In the genomic region with DNA sequence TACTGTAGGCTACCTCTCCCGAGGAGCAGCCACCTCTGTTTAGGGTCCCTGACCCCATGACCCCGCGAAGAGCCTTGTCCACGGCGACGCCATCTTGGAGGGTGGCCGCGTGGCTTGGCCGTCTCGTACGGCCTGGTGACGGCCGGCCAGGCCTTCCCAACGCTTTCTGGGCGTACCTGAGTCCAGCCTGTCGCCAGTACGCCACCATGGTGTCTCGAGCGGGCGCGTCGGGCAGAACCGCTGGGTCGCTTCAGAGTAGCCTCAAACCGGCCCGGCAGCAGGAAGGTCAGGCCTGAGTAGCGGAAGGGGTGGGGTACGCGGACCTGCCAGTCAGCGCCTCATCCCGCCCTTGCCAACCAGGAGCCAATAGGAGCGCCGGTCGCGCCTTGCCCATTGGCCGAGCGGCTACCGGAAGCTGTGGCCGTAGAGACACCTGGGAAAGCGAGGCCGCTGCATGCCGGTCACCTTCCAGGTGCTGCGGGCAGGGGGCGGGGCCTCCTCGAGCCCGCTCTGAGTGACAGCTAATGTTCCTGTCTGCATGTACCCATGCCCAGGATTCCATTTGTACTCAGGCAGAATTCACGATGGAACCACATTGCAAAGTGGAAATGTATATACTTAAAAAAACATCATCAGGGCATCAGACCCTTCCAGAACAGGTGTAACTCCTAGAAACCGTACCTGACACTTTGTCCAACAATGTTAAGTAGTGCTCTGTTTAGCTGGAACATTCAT, we compare ENCODE assay signal across 8 mouse cellular contexts. TPM values are rescaled to one million over a fixed set of nuclear protein-coding genes. Genes with fewer than 3 reads are reported as not detected.
DNase-seq lines count a peak whose midpoint lies in the region; ATAC-seq and TF ChIP-seq lines count a peak whose summit lies in the region.

TSS of gene Atp5e (minus strand) at position 317 of the 735 bp plus-strand sequence.

- peak; percentile 47; the same call in 1 of the 2 replicates for TF ChIP-seq POLR2A in cortical plate, adult 2 months (IDR thresholded peaks at IDR 0.05; ENCODE audit: extremely low read depth, insufficient read depth, low read length)

- peak within 1 kb of the TSS; percentile 99 for H3K4me3 ChIP-seq in cortical plate, adult 2 months (ENCODE audit: insufficient read depth, low read length)

- 0 out of 2 replicates have a peak, but pooled peaks cover 1% of the 10 kb centered on the region for H3K4me1 ChIP-seq in cortical plate, adult 2 months (ENCODE audit: control insufficient read depth, insufficient read depth, low read length)

- H3K27ac ChIP-seq in cortical plate, adult 2 months (ENCODE audit: insufficient read depth, low read length), result peak within 1 kb of the TSS; percentile 58; the same call in 1 of the 2 replicates

- peak; percentile 94 for DNase-seq in gastrocnemius, postnatal 10 days
- peak; percentile 91 for DNase-seq in induced T-regulatory cell, adult 2 months (ENCODE audit: low read depth)
- DNase-seq in left cerebral cortex, adult 9 months (ENCODE audit: low spot score in 2 of 2), result peak; percentile 93 to 97
- DNase-seq in right cerebral cortex, postnatal 14 days, result peak; percentile 96
- DNase-seq in urinary bladder, postnatal 36 days (ENCODE audit: low spot score in 2 of 2), result peak; percentile 93 to 96

- no peak for TF ChIP-seq CTCF in cortical plate, adult 2 months (IDR thresholded peaks at IDR 0.05; ENCODE audit: extremely low read depth, insufficient read depth, low read length)

- ATAC-seq in activated CD4-positive, CD25-positive, alpha-beta regulatory T cell, adult 4 months, result peak; percentile 91
- peak; percentile 96 for ATAC-seq in megakaryocyte progenitor cell, adult 5-6 weeks (replicated peaks; ENCODE audit: poor library complexity)

RNA-seq across cellular contexts. Expression of gene Atp5e, which starts in this region (rescaled TPM):
- 100 to 1,000 TPM; 705 to 752 TPM for polyA plus RNA-seq in activated CD4-positive, CD25-positive, alpha-beta regulatory T cell, adult 4 months (2017; shearing (Covaris generic))
- polyA plus RNA-seq in cortical plate, adult 2 months (2012; rRNA removed), result 591 and 599 TPM in 2 replicates
- total RNA-seq in gastrocnemius, postnatal 10 days (2021), result 1,000 to 10,000 TPM in 1 of 2 experiments, 100 to 1,000 TPM in 1; 862 to 1,143 TPM
- 546 and 547 TPM in 2 replicates for total RNA-seq in megakaryocyte progenitor cell, adult 5-6 weeks (2015)
- 250 and 276 TPM in 2 replicates for total RNA-seq in megakaryocyte progenitor cell, adult 5-6 weeks (2017)

Comparison
In these comparisons a context has a peak if more than half of its experiments do, and no peak if none do; other contexts are left out.
1. Peak in every context shown above with its lines: DNase-seq, ATAC-seq, H3K4me3 ChIP-seq and H3K27ac ChIP-seq.